ENCODE assay signal across 12 mouse cellular contexts in genomic region chr2:35174100-35174499, GRCm38 (mm10). TPM values are rescaled to one million over a fixed set of nuclear protein-coding genes. Genes with fewer than 3 reads are reported as not detected.
DNase-seq lines count a peak whose midpoint lies in the region; ATAC-seq and TF ChIP-seq lines count a peak whose summit lies in the region.
"Had no signal": no experiment of that assay in that cellular context is flagged by ENCODE, and none has a peak within 500 bp of the region (broad histone marks: within the 10 kb centered on the region; RNA-seq: fewer than 3 reads in every experiment).

No protein-coding gene starts in this region.

- no peak for ATAC-seq in liver, postnatal 0 days
- no peak for ATAC-seq in heart, embryonic 14.5 days (ENCODE audit: insufficient number of reproducible peaks, insufficient read depth, low FRiP score, low read depth)
- ATAC-seq in midbrain, postnatal 0 days (ENCODE audit: low FRiP score), result no peak

- no peak for TF ChIP-seq EP300 in liver, postnatal 0 days (IDR thresholded peaks at IDR 0.05; ENCODE audit: low read depth)

- WGBS in liver, postnatal 0 days (ENCODE audit: insufficient replicate concordance), result 29% methylated on average over 5 of the region's 5 CpGs
- 40% methylated on average over 5 of the region's 5 CpGs for WGBS in heart, embryonic 14.5 days
- 74% methylated on average over 5 of the region's 5 CpGs for WGBS in midbrain, postnatal 0 days

- TF ChIP-seq CTCF in liver, postnatal 0 days (IDR thresholded peaks at IDR 0.05; ENCODE audit: low read depth), result no peak
- no peak for TF ChIP-seq CTCF in midbrain, postnatal 0 days (IDR thresholded peaks at IDR 0.05)

- intact Hi-C loops in heart, postnatal 36 days (cut with DNase I), result no loop called here

- H3K27ac ChIP-seq in liver, postnatal 0 days (ENCODE audit: low read depth), result peak overlapping the region; percentile 56; the same call in 1 of the 2 replicates
- H3K27ac ChIP-seq in heart, embryonic 14.5 days (replicated peaks in 1 of 2; ENCODE audit: control insufficient read depth in 1 of 2, insufficient read depth in 1 of 2, low read depth in 2 of 2, low read length in 2 of 2), result peak overlapping the region; percentile 11 to 42; a peak in 1 of 4 replicates
- no peak overlapping the region for H3K27ac ChIP-seq in midbrain, postnatal 0 days (ENCODE audit: low read depth, low read length)
- H3K27ac ChIP-seq: liver, embryonic 14.5 days had no signal

- peaks cover 3% of the 10 kb centered on the region; the same call in 1 of the 2 replicates for H3K4me1 ChIP-seq in liver, postnatal 0 days (ENCODE audit: insufficient read depth)
- peaks cover 18 to 21% of the 10 kb centered on the region in 2 experiments for H3K4me1 ChIP-seq in heart, embryonic 14.5 days (ENCODE audit: control insufficient read depth in 2 of 2, insufficient read depth in 2 of 2, low read length in 2 of 2)
- no peaks in the 10 kb centered on the region for H3K4me1 ChIP-seq in midbrain, postnatal 0 days (ENCODE audit: insufficient read depth, low read length)

- no peaks in the 10 kb centered on the region for H3K27me3 ChIP-seq in liver, postnatal 0 days (ENCODE audit: insufficient read depth, low read length)
- no peaks in the 10 kb centered on the region for H3K27me3 ChIP-seq in heart, embryonic 14.5 days (ENCODE audit: control insufficient read depth, insufficient read depth, low read length)
- H3K27me3 ChIP-seq in midbrain, postnatal 0 days (ENCODE audit: insufficient read depth, low read length), result no peaks in the 10 kb centered on the region

- H3K9ac ChIP-seq in liver, postnatal 0 days (replicated peaks), result no peak overlapping the region
- no peak overlapping the region for H3K9ac ChIP-seq in heart, embryonic 14.5 days (ENCODE audit: low read length)
- H3K9ac ChIP-seq in midbrain, postnatal 0 days (replicated peaks; ENCODE audit: low read length, poor library complexity, severe bottlenecking), result no peak overlapping the region
- H3K9ac ChIP-seq: liver, embryonic 14.5 days had no signal

- no peak overlapping the region for H3K4me3 ChIP-seq in liver, postnatal 0 days (ENCODE audit: low read depth, low read length)
- no peak overlapping the region for H3K4me3 ChIP-seq in heart, embryonic 14.5 days (ENCODE audit: control insufficient read depth in 1 of 2, insufficient read depth in 1 of 2, low read depth in 1 of 2, low read length in 2 of 2)
- H3K4me3 ChIP-seq in midbrain, postnatal 0 days (ENCODE audit: low read depth, low read length), result no peak overlapping the region
- H3K4me3 ChIP-seq: myocyte had no signal

- H3K9me3 ChIP-seq in liver, postnatal 0 days (ENCODE audit: low read length), result no peaks in the 10 kb centered on the region
- no peaks in the 10 kb centered on the region for H3K9me3 ChIP-seq in heart, embryonic 14.5 days (ENCODE audit: control insufficient read depth, low read length)
- no peaks in the 10 kb centered on the region for H3K9me3 ChIP-seq in midbrain, postnatal 0 days (ENCODE audit: low read length)

- H3K36me3 ChIP-seq in liver, postnatal 0 days (replicated peaks; ENCODE audit: insufficient read depth, low read length), result peaks cover 80% of the 10 kb centered on the region
- peaks cover 96% of the 10 kb centered on the region for H3K36me3 ChIP-seq in heart, embryonic 14.5 days (ENCODE audit: control insufficient read depth, insufficient read depth, low read length)
- H3K36me3 ChIP-seq in midbrain, postnatal 0 days (ENCODE audit: insufficient read depth, low read length), result peaks cover 67% of the 10 kb centered on the region

- H3K4me2 ChIP-seq in liver, postnatal 0 days (ENCODE audit: low read depth, low read length), result no peak overlapping the region
- H3K4me2 ChIP-seq in heart, embryonic 14.5 days (ENCODE audit: low read length), result no peak overlapping the region
- no peak overlapping the region for H3K4me2 ChIP-seq in midbrain, postnatal 0 days (ENCODE audit: low read depth, low read length, poor library complexity, severe bottlenecking)

- peak; percentile 93 for DNase-seq in heart, adult 11 months
- DNase-seq in heart, postnatal 36 days, result no peak
- DNase-seq in liver, postnatal 0 days, result no peak
- no peak for DNase-seq in liver
- DNase-seq in mesoderm, embryonic 11.5 days (ENCODE audit: low read depth, low spot score), result peak; percentile 14
- no peak for DNase-seq in midbrain, postnatal 0 days (ENCODE audit: low spot score)
- DNase-seq in adrenal gland, postnatal 25 days, result no peak
- DNase-seq: gastrocnemius, postnatal 14 days; kidney, postnatal 36 days had no signal

RNA-seq across cellular contexts. Expression of gene Rab14, which starts 26.8 kb away (rescaled TPM):
- 100 to 1,000 TPM; 133 to 134 TPM for total RNA-seq in heart, postnatal 36 days (2021)
- polyA plus RNA-seq in liver, postnatal 0 days (2015; fragmentation: Nextera tagmentation; extraction: Ambion mirVana), result 208 and 217 TPM in 2 replicates
- 251 and 262 TPM in 2 replicates for polyA plus RNA-seq in heart, embryonic 14.5 days (2014; fragmentation: Nextera tagmentation; extraction: Ambion mirVana)
- 65.3 and 122 TPM in 2 replicates for total RNA-seq in midbrain, postnatal 0 days (2014; rRNA removed)
- 458 and 504 TPM in 2 replicates for polyA plus RNA-seq in midbrain, postnatal 0 days (2015; fragmentation: Nextera tagmentation; extraction: Ambion mirVana)
- 236 and 239 TPM in 2 replicates for total RNA-seq in adrenal gland, postnatal 25 days (2021)

Comparison
In these comparisons a context has a peak if more than half of its experiments do, and no peak if none do; other contexts are left out.
1. DNase-seq: peak in heart, adult 11 months (single experiment) and mesoderm, embryonic 11.5 days (single experiment); none in heart, postnatal 36 days (0 of 2), liver, postnatal 0 days (single experiment), liver (single experiment), midbrain, postnatal 0 days (single experiment) and adrenal gland, postnatal 25 days (single experiment).